Mouse (Mus musculus) hindbrain, embryonic 12.5 days (tissue): ENCODE data around the gene Pnkd. TPM values are rescaled to one million over a fixed set of nuclear protein-coding genes. Genes with fewer than 3 reads are reported as not detected.
"Not testable (repeated sequence)": the region's sequence is repeated elsewhere in the genome, so short reads cannot be mapped to it uniquely, and the experiment has no call there.

ENCODE experiments used
- ATAC-seq: fragments of 200-750 bp; cut with Nextera tagmentation; 2 replicates; pipeline ENCODE4 v1.8.0; 2017; ENCODE audit warnings: moderate TSS enrichment; ENCODE audit not compliant: low FRiP score
- H3K27ac ChIP-seq: fragments of 300-500 bp; sonication (generic); 2 replicates; pipeline ENCODE4 v1.5.1; 2016; ENCODE audit warnings: mild to moderate bottlenecking
- H3K27me3 ChIP-seq: fragments of 300-500 bp; sonication (generic); 2 replicates; pipeline ENCODE4 v1.6.1; 2016; ENCODE audit warnings: mild to moderate bottlenecking
- H3K36me3 ChIP-seq: fragments of 300-500 bp; sonication (generic); 2 replicates; pipeline ENCODE4 v1.6.1; 2016; ENCODE audit warnings: mild to moderate bottlenecking
- H3K4me1 ChIP-seq: fragments of 300-500 bp; sonication (generic); 2 replicates; pipeline ENCODE4 v1.6.1; 2016
- H3K4me2 ChIP-seq: fragments of 300-500 bp; sonication (generic); replicated peaks from 2 replicates; pipeline ENCODE4 v1.6.1; 2016; ENCODE audit warnings: mild to moderate bottlenecking
- H3K4me3 ChIP-seq: fragments of 300-500 bp; sonication (generic); 2 replicates; pipeline ENCODE4 v1.5.1; 2016; ENCODE audit warnings: mild to moderate bottlenecking
- H3K9ac ChIP-seq: fragments of 300-500 bp; sonication (generic); 2 replicates; pipeline ENCODE4 v1.6.1; 2016; ENCODE audit warnings: mild to moderate bottlenecking, moderate library complexity
- H3K9me3 ChIP-seq: fragments of 300-500 bp; sonication (generic); replicated peaks from 2 replicates; pipeline ENCODE4 v1.6.1; 2016; ENCODE audit warnings: mild to moderate bottlenecking
- WGBS: fragments of 180-500 bp; shearing (Covaris S2); methylation state at CpG from one replicate; pipeline ENCODE4 v1.1.7; 2016; 5-methylcytosine and 5-hydroxymethylcytosine counted together
- polyA plus RNA-seq: library from polyadenylated mRNA; unstranded; fragments of >200 nt; fragmentation: Nextera tagmentation; extraction: Ambion mirVana; gene quantifications from 2 replicates; pipeline ENCODE4 v1.2.1, GENCODE M21; 2016

Pnkd gene
- polyA plus RNA-seq, 1 experiment from 2014 or later: 94.0 TPM

GRCm38 (mm10) chr1:74390924-74391748 is 106.4 kb downstream of the Pnkd start, which contains the start of gene Ctdsp1:
Gene Ctdsp1 (plus strand): TSS chr1:74391509.
- H3K9me3 ChIP-seq: no peaks in the 10 kb centered on the region
- peaks cover 25% of the 10 kb centered on the region; the same call in 1 of the 2 replicates for H3K27me3 ChIP-seq
- H3K27ac ChIP-seq: peak within 1 kb of the TSS; percentile 89
- peak; percentile 77 for ATAC-seq
- WGBS: 3% methylated on average over 42 of the region's 51 CpGs
- peak within 1 kb of the TSS; percentile 94 for H3K4me3 ChIP-seq
- peak within 1 kb of the TSS; percentile 90 for H3K9ac ChIP-seq
- H3K4me2 ChIP-seq: peak within 1 kb of the TSS; percentile 87
- peaks cover 32% of the 10 kb centered on the region for H3K4me1 ChIP-seq
- H3K36me3 ChIP-seq: peaks cover 12% of the 10 kb centered on the region

GRCm38 (mm10) chr1:74391844-74392441 is 107.2 kb downstream of the Pnkd start:
- Histone ChIP-seq H3K9ac (peak overlapping the region; percentile 90), H3K4me3 (peak overlapping the region; percentile 94), H3K27ac (peak overlapping the region; percentile 89), H3K36me3 (peaks cover 12% of the 10 kb centered on the region), H3K9me3 (no peaks in the 10 kb centered on the region), H3K4me1 (peaks cover 32% of the 10 kb centered on the region), H3K4me2 (peak overlapping the region; percentile 87), H3K27me3 (peaks cover 25% of the 10 kb centered on the region; the same call in 1 of the 2 replicates)
- ATAC-seq: peak; percentile 49
- under 1% methylated on average over 52 of the region's 63 CpGs for WGBS

- 5% methylated on average over 16 of the region's 16 CpGs for WGBS
These were observed 107.8 kb downstream of the Pnkd start for GRCm38 (mm10) chr1:74392446-74392994.

GRCm38 (mm10) chr1:74393010-74393409 is 108.3 kb downstream of the Pnkd start:
- Histone ChIP-seq H3K4me1 (peaks cover 37% of the 10 kb centered on the region), H3K36me3 (peaks cover 12% of the 10 kb centered on the region), H3K9me3 (no peaks in the 10 kb centered on the region), H3K9ac (peak overlapping the region; percentile 90), H3K27ac (no peak overlapping the region), H3K4me2 (peak overlapping the region; percentile 87), H3K4me3 (peak overlapping the region; percentile 94), H3K27me3 (peaks cover 21% of the 10 kb centered on the region; the same call in 1 of the 2 replicates)
- ATAC-seq: no peak
- WGBS: 56% methylated on average over 7 of the region's 7 CpGs

More at GRCm38 (mm10) chr1:74392446-74392994, 107.8 kb downstream of the Pnkd start:
- H3K27ac ChIP-seq: peak overlapping the region; percentile 89
- peaks cover 12% of the 10 kb centered on the region for H3K36me3 ChIP-seq
- H3K27me3 ChIP-seq: peaks cover 25% of the 10 kb centered on the region; the same call in 1 of the 2 replicates
- H3K9me3 ChIP-seq: no peaks in the 10 kb centered on the region
- peak overlapping the region; percentile 87 for H3K4me2 ChIP-seq
- peaks cover 34% of the 10 kb centered on the region for H3K4me1 ChIP-seq
- H3K4me3 ChIP-seq: peak overlapping the region; percentile 94
- ATAC-seq: peak; percentile 24
- peak overlapping the region; percentile 90 for H3K9ac ChIP-seq

- ATAC-seq: no peak
- H3K27me3 ChIP-seq: peaks cover 18% of the 10 kb centered on the region; the same call in 1 of the 2 replicates
- no peak overlapping the region for H3K4me2 ChIP-seq
- H3K4me3 ChIP-seq: no peak overlapping the region
- peaks cover 12% of the 10 kb centered on the region for H3K36me3 ChIP-seq
- WGBS: 88% methylated on average over 9 of the region's 9 CpGs
- no peak overlapping the region for H3K27ac ChIP-seq
- no peak overlapping the region for H3K9ac ChIP-seq
- H3K4me1 ChIP-seq: peaks cover 39% of the 10 kb centered on the region
- H3K9me3 ChIP-seq: no peaks in the 10 kb centered on the region
These were observed 109.0 kb downstream of the Pnkd start for GRCm38 (mm10) chr1:74393697-74394096.

GRCm38 (mm10) chr1:74394311-74394710 is 109.6 kb downstream of the Pnkd start:
- H3K27me3 ChIP-seq: peaks cover 14% of the 10 kb centered on the region; the same call in 1 of the 2 replicates
- H3K9ac ChIP-seq: no peak overlapping the region
- no peak for ATAC-seq
- no peak overlapping the region for H3K4me3 ChIP-seq
- H3K27ac ChIP-seq: no peak overlapping the region
- H3K36me3 ChIP-seq: peaks cover 12% of the 10 kb centered on the region
- WGBS: 92% methylated on average over 9 of the region's 9 CpGs
- no peak overlapping the region for H3K4me2 ChIP-seq
- no peaks in the 10 kb centered on the region for H3K9me3 ChIP-seq
- peaks cover 39% of the 10 kb centered on the region for H3K4me1 ChIP-seq

GRCm38 (mm10) chr1:74394858-74395257 is 110.1 kb downstream of the Pnkd start:
- Histone ChIP-seq H3K36me3 (peaks cover 12% of the 10 kb centered on the region), H3K27ac (no peak overlapping the region), H3K4me2 (no peak overlapping the region), H3K4me3 (no peak overlapping the region), H3K9me3 (no peaks in the 10 kb centered on the region), H3K9ac (no peak overlapping the region), H3K27me3 (0 out of 2 replicates have a peak, but pooled peaks cover 9% of the 10 kb centered on the region), H3K4me1 (peaks cover 36% of the 10 kb centered on the region)
- ATAC-seq: no peak
- 89% methylated on average over 15 of the region's 15 CpGs for WGBS

- H3K27me3 ChIP-seq: 0 out of 2 replicates have a peak, but pooled peaks cover 5% of the 10 kb centered on the region
- no peak overlapping the region for H3K9ac ChIP-seq
- peaks cover 12% of the 10 kb centered on the region for H3K36me3 ChIP-seq
- no peak overlapping the region for H3K4me3 ChIP-seq
- H3K27ac ChIP-seq: no peak overlapping the region
- H3K9me3 ChIP-seq: no peaks in the 10 kb centered on the region
- peaks cover 32% of the 10 kb centered on the region for H3K4me1 ChIP-seq
- no peak for ATAC-seq
- WGBS: 87% methylated on average over 12 of the region's 13 CpGs
- no peak overlapping the region for H3K4me2 ChIP-seq
These were observed 110.6 kb downstream of the Pnkd start for GRCm38 (mm10) chr1:74395290-74395689.

- peak overlapping the region; percentile 82 for H3K27ac ChIP-seq
- H3K9me3 ChIP-seq, ATAC-seq, H3K27me3 ChIP-seq: not testable (repeated sequence)
- peak overlapping the region; percentile 42 for H3K4me3 ChIP-seq
- 6% methylated on average over 12 of the region's 12 CpGs for WGBS
- peaks cover 12% of the 10 kb centered on the region for H3K36me3 ChIP-seq
- H3K9ac ChIP-seq: peak overlapping the region; percentile 59; the same call in 1 of the 2 replicates
- peaks cover 29% of the 10 kb centered on the region for H3K4me1 ChIP-seq
- H3K4me2 ChIP-seq: peak overlapping the region; percentile 83
These were observed 111.9 kb downstream of the Pnkd start for GRCm38 (mm10) chr1:74396456-74397222.

GRCm38 (mm10) chr1:74397268-74397918 is 112.7 kb downstream of the Pnkd start:
- H3K9ac ChIP-seq: peak overlapping the region; percentile 59
- no peaks in the 10 kb centered on the region; the same call in 1 of the 2 replicates for H3K27me3 ChIP-seq
- ATAC-seq: peak; percentile 89
- H3K4me2 ChIP-seq: peak overlapping the region; percentile 83
- WGBS: under 1% methylated on average over 41 of the region's 41 CpGs
- peak overlapping the region; percentile 82 for H3K27ac ChIP-seq
- no peaks in the 10 kb centered on the region for H3K9me3 ChIP-seq
- H3K36me3 ChIP-seq: peaks cover 12% of the 10 kb centered on the region
- H3K4me3 ChIP-seq: peak overlapping the region; percentile 42
- H3K4me1 ChIP-seq: peaks cover 25% of the 10 kb centered on the region

- Histone ChIP-seq H3K36me3 (peaks cover 12% of the 10 kb centered on the region), H3K4me2 (peak overlapping the region; percentile 83), H3K4me3 (peak overlapping the region; percentile 42), H3K9ac (peak overlapping the region; percentile 59), H3K9me3 (no peaks in the 10 kb centered on the region), H3K27me3 (no peaks in the 10 kb centered on the region; the same call in 1 of the 2 replicates), H3K27ac (peak overlapping the region; percentile 82), H3K4me1 (peaks cover 19% of the 10 kb centered on the region)
- WGBS: 6% methylated on average over 11 of the region's 11 CpGs
- ATAC-seq: peak; percentile 23; the same call in 1 of the 2 replicates
These were observed 113.3 kb downstream of the Pnkd start for GRCm38 (mm10) chr1:74397919-74398451.
